Mouse (Mus musculus): ENCODE measurements at regions not wholly inside any gene's neighbourhood (a gene's known extent, or its start where the extent isn't known, plus 50 kb on each side); places are given as distances from the start of the nearest gene placed in this dataset.

DNA sequence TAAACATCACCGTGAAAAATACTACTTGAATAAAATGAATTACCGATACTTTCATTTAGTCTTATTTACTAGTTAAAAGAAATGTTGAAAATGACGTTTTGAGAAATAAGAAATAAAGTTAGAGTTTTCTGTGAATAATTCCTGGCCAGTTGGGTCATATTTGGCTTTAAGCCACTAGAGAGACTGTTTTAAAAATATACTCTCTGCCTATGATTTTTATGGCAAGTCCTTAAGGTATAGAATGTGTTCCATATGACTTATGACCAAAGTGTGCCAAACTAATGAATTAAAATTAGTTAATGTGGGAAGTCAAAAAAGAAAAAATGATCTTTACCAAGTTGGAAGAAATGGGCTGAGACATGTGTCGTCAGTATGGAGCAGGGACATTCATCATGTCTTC, 354.2 kb upstream of the Col3a1 start:
- DNase-seq (ENCODE audit: low spot score in 2 of 2) = no peak

DNA sequence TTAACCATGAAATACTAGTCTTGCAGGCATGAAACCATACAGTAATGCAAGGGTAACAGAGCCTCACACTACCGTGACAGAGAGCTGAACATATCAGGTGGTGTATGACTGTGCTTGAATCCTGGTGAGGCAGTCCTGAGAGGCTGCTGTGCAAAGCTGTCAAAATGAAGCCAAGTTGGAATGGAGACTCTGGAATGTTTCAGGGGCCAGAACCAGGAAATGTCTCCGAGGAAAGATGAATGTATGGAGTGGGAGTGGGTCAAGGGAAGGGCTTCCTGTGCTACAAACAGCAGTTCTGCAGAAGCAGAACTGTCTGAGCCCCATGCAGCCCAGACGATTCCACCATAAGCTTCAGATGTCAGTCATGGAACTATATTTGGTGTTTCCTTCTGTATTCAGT, 324.2 kb upstream of the Col3a1 start:
- DNase-seq (ENCODE audit: low spot score in 2 of 2) = no peak

DNA sequence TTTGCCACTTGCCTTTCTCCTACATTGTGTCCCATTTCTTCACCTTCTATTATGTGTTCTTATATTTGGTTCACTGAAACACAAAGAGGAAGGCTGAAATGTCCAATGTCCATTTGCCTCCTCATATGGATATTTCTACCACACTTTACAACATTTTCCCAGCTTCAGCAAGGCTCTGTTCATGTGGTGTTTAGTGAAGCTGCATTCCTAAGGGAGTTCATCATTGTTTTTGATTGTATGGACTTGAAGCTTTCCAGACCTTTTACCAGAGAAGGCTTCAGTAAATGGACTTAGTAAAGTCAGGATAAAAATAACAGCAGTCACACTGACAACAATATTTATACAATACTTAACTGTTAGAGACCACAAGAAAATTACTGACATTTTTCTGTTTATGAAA, 290.8 kb upstream of the Col3a1 start:
- no peak for DNase-seq (ENCODE audit: low spot score in 2 of 2)

DNA sequence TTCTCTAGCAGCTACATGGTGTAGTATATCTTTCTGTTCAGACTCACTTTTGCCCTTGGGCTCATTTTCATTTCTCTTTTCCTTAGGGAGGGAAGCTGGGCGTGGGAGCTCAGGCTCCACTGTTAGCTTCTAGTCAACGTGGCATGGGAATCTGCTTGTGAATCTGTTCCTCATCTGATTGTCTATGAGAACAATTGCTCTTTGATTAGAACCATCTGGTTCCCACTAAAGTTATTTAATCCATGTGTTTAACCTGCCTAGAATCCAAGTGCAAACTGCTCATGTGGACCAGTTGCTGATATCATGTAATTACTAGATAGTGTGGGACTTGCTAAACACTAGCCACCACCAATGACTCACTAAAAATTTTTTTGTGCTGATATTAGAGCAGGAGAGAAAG, 290.1 kb upstream of the Col3a1 start:
- no peak for DNase-seq (ENCODE audit: low spot score in 2 of 2)

DNA sequence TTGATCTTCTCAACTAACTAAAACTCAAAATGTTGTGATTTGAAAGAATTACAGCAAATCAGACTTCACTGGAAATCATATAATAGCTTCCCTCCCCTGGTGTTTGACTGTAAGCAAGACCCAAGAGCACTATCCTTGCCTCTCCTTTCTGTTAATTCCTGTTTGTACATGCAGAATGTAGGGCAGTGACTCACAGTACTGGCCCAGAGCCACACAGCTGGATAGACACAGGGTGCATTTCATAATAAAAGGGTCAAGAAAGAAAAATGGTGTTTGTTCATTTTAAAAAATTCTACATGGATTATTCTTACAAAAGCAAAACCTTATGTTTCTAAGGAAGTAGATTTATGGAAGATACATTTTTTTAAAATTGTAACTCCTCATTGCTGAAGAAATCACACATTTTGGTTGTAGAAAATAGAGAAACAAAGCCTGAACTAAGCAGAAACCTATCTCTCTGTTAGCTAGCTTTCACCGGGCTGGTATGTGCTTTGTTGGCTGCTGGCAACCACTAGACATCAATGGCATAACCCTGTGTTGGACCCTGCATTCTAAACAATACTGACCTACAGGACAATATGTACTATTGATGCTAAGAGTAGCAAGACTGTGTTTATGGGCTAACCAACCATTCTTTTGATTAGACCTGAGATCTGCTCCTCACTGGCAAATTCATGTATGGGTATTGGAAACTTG, 289.0 kb upstream of the Col3a1 start:
- no peak for DNase-seq (ENCODE audit: low spot score in 2 of 2)

DNA sequence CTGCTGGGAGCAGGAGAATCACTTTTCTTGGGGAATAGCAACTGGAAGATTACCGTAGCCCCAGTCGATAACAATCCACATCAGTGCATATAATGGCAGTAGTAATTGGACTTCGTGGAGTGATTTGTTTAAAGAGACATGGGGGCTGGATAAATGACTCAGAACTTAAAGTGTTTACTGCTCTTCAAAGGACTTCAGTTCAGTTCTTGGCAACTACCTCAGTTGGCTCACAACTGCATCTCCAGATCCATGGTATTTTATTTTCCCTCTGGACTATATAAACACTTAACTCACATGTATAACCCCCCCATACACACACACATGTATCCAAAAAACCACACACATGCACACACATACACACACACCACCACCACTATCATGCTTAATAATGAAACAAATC, 288.0 kb upstream of the Col3a1 start:
- no peak for DNase-seq (ENCODE audit: low spot score in 2 of 2)

DNA sequence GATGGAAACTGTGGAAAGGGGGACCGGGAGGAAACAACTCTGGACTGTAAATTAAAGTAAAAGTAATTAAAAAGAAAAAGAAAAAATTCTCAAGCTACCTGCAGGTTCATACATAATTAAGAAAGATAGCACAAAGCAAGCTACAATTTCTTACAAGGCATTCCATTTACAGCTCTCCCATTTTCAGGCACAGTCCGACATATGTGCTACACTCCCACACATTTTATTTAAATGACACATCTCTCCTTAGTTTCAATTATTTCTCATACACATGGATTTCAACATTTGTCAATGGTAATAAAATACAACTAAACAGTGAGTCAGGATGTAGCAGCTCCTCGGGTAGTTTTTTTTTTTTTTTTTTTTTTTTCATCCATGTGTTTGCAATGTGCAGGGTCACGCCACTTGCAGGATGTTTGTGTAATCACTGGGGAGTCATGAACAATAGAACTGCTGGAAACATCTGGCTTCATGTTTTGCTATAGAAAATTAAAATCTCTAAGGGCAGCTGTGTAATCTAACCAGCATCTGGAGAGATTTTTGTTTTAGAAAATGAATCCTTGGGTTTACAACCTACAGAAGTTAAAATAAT, 279.8 kb upstream of the Col3a1 start:
- peak in 1 of 2 experiments; percentile 3 for DNase-seq (ENCODE audit: low spot score in 2 of 2)

DNA sequence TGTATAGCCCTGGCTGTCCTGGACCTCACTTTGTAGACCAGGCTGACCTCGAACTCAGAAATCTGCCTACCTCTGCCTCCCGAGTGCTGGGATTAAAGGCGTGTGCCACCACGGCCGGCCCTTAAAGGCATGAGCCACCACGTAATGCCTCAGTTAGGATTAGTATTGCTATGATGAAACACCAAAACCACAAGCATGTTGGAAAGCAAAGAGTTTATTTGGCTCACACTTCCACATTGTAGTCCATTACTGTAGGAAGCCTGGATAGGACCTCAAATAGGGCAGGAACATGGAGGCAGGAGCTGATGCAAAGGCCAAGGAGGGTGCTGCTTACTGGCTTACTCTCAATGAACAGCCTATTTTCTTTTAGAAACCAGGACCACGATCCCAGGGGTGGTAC, 278.0 kb upstream of the Col3a1 start:
- no peak for DNase-seq (ENCODE audit: low spot score in 2 of 2)

DNA sequence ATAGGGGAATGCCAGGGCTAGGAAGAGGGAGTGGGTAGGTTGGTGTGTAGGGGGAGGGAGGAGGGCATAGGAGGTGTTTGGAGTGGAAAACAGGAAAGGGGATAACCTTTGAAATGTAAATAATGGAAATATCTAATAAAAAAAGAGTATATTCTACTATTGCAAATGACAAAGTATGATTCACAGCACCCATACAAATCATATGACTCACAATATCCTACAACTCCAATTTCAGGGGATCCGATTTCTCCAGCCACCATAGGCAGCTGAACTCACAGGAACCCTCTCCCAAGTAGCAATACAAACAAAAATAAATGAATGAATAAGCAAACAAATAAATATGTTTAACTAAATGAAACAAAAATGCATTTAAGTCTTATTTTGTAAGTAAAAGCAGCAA, 270.0 kb upstream of the Col3a1 start:
- DNase-seq (ENCODE audit: low spot score in 2 of 2) = no peak

DNA sequence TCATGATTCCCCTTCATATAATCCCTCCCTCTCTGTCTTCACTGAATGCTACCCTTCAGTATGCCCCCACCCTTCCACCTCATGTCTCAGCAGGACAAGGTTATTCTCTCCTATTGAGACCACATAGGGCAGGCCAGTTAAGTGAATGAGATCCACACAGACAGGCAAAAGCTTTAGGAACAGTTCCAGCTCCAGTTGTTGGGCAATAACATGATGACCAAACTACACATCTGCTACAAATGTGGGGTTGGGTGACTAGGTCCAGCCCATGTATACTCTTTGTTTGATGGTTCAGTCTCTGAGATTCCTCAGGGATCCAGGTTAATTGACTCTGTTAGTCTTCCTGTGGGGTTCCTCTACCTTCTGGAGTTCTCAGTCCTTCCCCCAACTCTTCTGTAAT, 269.5 kb upstream of the Col3a1 start:
- no peak for DNase-seq (ENCODE audit: low spot score in 2 of 2)

DNA sequence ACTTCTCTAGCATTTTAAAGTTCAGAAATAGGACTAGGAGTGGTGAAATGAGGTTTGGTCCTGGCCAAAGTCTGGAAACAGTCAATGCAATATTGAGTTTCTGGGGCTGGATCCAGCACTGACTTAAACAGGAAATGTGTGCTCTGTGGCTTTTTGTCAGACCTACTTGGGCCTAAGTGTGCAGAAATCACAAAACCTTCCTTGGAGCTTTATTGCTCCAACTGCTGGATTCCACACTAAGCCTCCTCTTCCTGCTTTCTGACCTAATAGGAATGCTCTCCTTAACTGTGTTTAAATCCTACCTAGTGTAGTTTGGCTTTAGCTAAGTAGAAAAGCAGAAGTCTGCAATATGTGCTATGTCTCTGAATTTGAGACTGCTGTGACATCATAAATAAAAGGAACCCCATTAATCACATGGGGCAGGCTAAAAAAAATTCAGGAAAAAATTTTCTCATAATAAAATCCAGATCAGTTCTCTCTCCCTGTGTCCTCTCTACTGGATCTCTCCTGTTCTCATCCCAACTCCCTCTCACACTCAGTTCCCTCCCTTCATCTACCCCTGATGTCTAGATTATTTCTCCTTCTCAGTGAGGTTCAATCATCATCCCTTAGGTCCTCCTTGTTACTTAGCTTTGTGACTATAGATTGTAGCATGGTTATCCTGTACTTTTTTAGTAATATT, 268.0 kb upstream of the Col3a1 start:
- no peak for DNase-seq (ENCODE audit: low spot score in 2 of 2)

DNA sequence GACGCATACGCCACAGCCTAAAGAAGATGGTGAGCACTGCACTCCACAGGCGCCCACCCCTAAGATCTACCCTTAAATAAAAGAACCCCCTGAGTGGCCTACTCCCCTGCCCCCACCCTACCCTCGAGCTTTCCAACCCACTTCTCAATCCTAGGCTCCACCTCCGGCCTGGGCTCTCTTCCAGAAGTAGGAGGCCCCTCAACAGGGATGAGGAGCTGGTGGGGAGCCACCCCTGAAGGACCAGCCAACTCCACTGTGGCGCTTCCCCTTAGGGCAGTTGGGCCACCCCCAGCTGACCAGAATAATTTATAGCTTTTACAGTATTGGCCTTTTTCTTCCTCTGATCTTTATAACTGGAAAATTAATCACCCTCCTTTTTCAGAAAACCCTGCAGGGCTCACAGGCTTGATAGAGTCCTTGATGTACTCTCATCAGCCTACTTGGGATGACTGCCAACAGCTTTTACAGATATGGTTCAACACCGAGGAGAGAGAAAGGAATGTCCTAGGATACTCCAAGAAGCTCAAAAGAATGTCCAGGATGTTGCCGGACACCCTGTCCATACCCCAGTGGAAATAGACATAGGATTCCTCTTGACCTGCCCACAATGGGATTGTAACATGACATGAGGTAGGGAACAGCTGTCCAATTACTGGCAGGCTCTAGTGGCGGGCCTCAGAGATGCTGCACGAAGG, 220.3 kb upstream of the Col3a1 start:
- no peak for DNase-seq (ENCODE audit: low spot score in 2 of 2)

DNA sequence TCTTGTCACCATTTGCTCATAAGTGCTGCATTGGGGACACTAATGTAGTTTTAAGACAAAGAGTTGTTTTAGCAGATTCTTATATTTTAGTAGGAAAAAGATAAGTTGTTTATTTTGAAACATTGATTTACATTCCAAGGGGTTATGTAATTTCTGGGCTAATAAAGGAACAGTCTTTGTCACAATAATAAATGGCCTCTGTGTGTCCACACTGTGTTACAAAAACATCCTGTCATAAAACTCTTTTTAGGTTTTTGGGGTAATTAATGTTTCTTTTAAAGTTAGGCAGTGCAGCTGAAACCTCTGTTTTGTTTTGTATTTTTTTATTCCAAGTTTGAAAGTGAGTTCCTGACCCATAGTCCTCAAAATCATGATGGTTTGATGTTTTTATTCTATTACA, 210.4 kb upstream of the Col3a1 start:
- DNase-seq (ENCODE audit: low spot score in 2 of 2) = no peak

DNA sequence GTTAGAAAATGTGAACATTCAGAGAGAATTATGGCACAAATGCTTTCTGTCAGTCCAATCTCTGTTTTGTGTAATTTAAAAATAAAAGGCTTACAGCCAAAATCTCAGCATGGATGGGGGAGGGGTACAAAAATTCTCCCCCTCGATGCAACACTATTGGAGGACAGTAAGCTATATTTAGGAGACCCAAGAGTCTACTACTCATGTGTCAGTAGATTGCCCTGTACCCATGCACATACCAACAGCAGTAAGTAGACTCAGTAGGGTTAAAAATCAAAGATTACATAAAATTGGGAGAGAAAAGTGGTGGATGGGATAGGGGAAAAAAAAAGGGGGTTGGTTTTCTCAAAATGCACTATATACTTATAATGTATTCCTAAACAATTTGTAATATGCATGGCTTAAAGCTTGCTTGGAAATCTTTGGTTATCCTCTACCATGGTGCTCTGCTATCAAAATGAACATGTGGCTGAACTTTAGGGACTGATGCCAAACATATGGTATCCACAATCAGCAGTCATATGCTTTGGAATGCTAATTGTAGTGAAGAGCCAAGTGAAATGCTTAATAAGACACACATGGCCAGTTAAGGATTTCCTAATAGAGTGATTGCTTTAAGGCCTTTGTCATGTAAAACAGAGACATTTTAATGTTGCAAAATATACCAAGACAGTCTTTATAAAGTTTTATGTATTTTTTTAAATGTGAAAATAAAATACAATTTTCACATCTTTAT, 194.8 kb upstream of the Col3a1 start:
- DNase-seq (ENCODE audit: low spot score in 2 of 2) = no peak

DNA sequence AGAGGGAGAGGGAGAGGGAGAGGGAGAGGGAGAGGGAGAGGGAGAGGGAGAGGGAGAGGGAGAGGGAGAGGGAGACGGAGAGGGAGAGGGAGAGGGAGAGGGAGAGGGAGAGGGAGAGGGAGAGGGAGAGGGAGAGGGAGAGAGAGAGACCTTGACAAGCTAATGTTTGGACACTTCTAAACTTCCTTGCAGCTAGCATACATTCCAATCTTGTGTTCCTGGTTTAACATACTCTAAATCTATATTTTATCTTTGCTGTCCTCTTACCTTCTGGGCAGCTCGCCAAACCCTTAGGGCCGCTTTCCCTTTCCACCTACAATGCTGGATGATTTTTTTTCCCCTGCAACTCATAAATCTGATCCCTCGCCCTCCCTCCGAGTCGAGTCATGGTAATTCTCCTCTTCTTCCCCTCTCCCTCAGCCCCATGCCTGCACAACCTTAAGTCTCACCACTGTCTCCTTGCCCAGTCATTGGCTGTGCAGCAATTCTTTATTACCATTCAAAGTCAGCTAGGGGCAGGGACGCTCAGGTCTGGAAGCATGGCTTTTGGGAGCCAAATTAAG, 176.1 kb upstream of the Col3a1 start:
- no peak for DNase-seq (ENCODE audit: low spot score in 2 of 2)

DNA sequence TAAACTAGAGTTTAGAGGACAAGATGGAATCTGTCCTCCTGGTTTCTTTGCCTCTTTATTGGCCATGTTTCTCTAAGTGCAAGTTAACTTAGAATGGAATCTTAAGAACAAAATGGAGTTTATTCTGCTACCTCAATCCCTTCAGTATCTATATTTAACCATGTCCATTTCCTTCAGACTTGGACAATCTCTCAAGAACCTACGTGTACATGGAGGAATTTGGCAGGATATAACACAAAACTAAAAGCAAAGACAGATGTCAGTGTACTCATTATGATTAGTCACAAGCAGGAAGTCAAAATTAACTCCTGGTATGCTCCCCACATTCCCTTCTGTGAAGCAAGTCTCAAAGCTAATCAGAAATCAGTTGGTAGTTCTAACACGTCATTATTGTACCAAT, 164.3 kb upstream of the Col3a1 start:
- DNase-seq (ENCODE audit: low spot score in 2 of 2) = no peak

DNA sequence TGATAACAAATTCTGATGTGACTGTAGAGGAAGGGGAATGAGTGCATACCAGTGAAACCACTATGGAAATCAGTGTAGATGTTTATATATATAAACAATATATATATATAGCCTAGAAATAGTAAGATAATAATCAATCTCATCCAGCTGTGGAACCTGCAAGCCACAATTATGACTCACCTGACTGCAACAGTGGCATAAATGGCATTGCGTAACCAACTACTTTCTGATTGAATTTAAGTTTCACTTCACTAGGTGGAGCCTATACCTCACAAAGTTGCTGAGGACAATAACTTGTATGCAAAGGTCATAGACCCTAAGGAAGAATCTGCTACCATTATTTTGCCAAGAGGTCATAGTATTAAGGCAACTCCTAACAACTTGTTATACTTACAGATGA, 129.7 kb upstream of the Col3a1 start:
- DNase-seq (ENCODE audit: low spot score in 2 of 2) = no peak

DNA sequence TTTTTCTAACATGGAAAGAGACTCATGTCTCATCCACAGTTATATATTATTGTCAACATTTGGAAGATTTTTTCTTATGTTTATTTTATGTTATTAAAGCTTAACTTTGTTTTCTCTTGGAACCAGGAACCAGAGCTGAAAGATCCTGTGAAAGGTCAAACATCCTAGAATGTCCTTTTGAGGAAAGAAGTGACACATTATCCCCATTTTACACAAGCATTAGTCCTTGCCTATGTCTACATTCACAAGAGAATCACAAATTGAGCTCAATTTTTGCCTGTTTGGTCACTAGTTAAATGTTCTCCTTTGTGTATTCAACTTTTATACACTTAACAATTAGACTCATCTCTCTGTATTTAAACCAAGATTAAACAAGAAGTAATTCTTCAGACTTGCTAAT, 126.0 kb upstream of the Col3a1 start:
- DNase-seq (ENCODE audit: low spot score in 2 of 2) = no peak

DNA sequence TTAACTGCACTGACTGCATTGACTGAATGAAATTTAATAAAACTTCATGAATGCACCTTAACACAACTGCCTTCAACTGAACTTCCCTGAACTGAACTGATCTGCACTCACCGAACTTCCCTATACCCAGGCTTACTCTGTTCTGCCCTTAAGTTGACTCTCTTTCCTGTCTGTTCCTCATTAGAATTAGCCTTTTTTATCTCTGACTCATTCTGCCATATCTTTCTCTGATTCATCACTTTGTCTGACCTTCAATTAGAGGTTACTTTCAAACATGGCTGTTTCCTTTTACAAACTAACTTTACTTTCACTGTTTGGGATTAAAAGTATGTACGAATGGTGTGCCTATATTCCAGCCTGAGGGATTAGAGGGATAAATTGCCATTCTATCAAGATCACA, 103.4 kb upstream of the Col3a1 start:
- DNase-seq (ENCODE audit: low spot score in 2 of 2) = no peak

DNA sequence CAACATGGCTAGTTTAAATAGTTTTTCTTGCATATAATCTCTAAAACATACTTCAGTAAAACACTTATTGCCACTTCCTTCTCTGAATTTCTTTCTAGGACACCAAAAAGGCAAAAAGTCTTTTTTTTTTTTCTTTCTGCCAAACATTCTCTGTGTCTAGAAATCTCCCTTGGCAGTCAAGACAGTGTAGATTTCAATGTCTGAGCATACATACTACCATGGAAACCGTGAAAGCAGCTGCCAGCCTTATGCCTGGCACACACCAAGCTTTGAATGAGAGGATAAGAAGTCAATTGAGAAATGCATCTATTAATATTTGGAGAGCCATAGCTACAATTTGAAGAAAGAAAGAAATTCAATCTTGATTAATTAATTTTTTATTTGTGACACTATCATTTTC, 95.1 kb upstream of the Col3a1 start:
- DNase-seq (ENCODE audit: low spot score in 2 of 2) = no peak
